Mouse (Mus musculus) gastrocnemius, postnatal 4 days (tissue): ENCODE results near the gene Sim2. TPM values are rescaled to one million over a fixed set of nuclear protein-coding genes. Genes with fewer than 3 reads are reported as not detected.

Experiments
- DNase-seq, 2 experiments: peaks; one replicate each; pipeline ENCODE4 v3.0.0; 2021 to 2022; ENCODE audit warnings: low spot score in 2 of 2, mixed read lengths in 2 of 2
- microRNA-seq: library from miRNA; unstranded; fragments of <30 nt; microRNA quantifications from one replicate; pipeline ENCODE4 v1.2.0, GENCODE M21; 2021
- total RNA-seq, 2 experiments: library from RNA; stranded (reverse); gene quantifications; 2 replicates each; pipeline ENCODE4 v1.2.3; 2021

The Sim2 gene
- total RNA-seq, 2 experiments from 2014 or later: 14.0 to 14.4 TPM

DNA sequence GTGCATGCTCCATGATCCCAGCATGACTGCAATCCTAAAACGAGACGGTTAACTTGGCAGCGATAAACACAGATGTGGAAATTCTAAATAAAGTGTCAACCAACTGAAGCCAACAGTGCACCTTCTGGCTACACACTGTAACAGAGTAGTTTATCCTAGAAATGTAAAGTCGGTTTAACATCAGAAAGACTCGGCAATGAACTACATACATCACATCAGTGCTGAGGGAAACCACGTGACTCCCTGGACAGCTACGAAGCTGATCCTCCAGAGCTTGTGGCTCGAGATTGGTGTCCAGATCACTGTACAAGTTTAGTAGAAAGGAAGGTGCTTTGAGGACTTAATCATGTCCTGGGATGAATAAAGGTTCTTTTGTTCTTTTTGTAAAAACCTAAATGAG is 73.1 kb downstream of the Sim2 start:
- DNase-seq: no peak

DNA sequence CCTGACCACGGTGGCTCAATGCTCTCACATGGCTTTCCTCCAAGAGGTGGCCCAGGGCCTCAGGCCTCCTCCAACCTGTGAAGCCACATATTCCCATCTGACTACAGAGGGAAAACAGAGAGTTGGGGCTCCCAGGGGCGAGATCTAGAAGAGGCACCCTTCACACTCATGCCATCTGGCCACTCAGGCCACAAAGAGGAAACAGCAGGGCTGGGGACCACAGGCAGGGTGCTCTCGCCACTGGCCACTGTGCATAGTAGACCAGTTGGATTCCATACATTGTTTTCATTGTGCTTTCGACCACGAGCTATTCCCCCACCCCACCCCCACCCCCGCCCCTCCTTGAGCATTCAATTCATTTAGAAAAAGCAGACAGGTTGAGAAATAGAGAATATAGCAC is 77.3 kb downstream of the Sim2 start:
- DNase-seq: no peak

- peak in 1 of 2 experiments; percentile 18 for DNase-seq
Observed at GRCm38 (mm10) chr16:94163051-94163450, 78.3 kb downstream of the Sim2 start.

GRCm38 (mm10) chr16:94164236-94164635 is 79.5 kb downstream of the Sim2 start:
- no peak for DNase-seq

DNA sequence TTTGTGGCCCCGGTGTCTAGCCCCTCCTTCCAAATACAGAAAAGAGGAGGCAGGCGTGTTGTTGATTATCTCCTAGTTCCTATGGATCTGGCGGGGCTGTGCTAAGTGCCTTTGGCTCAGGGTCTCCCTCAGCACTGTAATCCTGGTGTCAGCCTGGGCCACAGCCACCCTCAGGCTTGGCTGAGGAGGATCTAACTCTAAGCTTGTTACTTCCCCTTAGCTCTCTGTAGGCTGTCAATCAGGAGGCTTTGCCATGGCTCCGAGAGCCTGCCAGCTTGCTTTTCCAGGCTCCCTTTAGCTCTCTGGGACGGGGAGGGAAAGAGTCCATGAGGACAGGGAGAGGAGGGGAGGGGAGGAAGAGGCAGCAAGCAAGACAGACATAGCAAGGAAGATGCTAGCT is 80.2 kb downstream of the Sim2 start:
- DNase-seq: no peak

GRCm38 (mm10) chr16:94168655-94169545 is 84.2 kb downstream of the Sim2 start:
- DNase-seq: no peak

- no peak for DNase-seq
Observed at GRCm38 (mm10) chr16:94170218-94170617, 85.5 kb downstream of the Sim2 start.

DNA sequence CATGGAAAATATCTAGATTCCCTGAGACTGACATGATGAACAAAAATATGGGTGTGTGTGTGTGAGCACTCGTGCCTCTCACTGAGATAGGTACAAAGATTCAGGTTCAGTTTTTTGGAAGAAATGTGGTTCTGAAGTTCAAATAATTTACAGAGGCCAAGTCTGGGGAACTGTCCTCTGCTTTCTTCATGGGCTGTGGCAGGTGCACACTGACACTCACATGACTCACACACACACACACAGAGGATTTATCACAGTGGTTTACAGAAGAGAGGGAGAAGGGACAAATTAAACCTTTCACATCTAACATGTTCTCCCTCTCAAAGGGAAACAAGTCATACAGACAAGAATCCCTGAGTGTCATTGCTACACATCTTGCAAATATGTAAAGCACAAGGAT is 88.6 kb downstream of the Sim2 start:
- no peak for DNase-seq

DNA sequence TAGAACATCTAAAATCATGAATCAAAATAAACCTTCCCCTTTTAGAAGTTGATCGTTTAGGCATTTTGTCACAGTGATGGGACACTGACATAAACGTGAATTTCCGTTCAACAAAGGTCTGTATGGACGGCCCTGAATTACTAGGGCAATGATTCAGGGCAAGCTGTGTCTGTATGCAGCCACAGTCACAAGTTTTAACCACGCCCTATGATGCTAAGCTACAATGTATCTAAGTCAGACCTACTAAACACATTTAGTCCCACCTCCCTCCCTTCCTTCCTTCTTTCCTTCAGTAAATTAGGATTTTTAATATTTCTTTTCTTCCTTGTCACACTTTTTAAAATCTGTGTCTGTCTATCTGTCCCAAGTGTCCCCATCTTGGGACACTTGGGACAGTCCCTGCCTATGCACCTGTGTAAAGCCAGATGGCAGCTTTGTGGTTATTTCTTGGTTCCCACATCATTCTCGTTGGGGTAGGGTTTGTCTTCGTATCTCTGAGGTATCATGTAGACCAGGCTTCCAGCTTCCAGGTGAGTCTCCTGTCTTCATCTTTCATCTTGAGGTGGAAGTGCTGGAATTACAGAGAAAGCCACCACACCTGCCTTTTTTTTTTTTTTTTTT is 90.7 kb downstream of the Sim2 start:
- no peak for DNase-seq

Small RNAs within 50 kb of the gene (microRNA-seq; reads per million reads assigned to microRNA genes)
- gene Gm23062: not detected

Other genes with a start within 250 kb of the Sim2 start
- gene Chaf1b, start 201.0 kb upstream of the Sim2 start, total RNA-seq: 10 to 100 TPM; 13.7 to 13.8 TPM
- under 1 TPM in 1 of 2 experiments, not detected in 1; 0.21 TPM for gene Cldn14, start 76.1 kb upstream of the Sim2 start, total RNA-seq
- 10 to 100 TPM; 10.4 to 12.0 TPM for gene Hlcs, start 228.6 kb downstream of the Sim2 start, total RNA-seq
- gene Ripply3, start 243.5 kb downstream of the Sim2 start, total RNA-seq: 1 to 10 TPM; 4.7 to 6.6 TPM